Comparison of ENCODE assay signal across 8 mouse cellular contexts in genomic region chr11:20632619-20632965, GRCm38 (mm10).
DNase-seq lines count a peak whose midpoint lies in the region; ATAC-seq and TF ChIP-seq lines count a peak whose summit lies in the region.

No protein-coding gene starts in this region.

- no peaks in the 10 kb centered on the region for H3K9me3 ChIP-seq in intestine, embryonic 14.5 days (ENCODE audit: control insufficient read depth, low read length)
- no peaks in the 10 kb centered on the region for H3K9me3 ChIP-seq in liver, embryonic 15.5 days (replicated peaks)
- no peaks in the 10 kb centered on the region for H3K9me3 ChIP-seq in neural tube, embryonic 13.5 days

- ATAC-seq in intestine, embryonic 14.5 days (replicated peaks; ENCODE audit: low FRiP score, low TSS enrichment, low read depth), result no peak
- peak; percentile 31 for ATAC-seq in liver, embryonic 15.5 days (ENCODE audit: insufficient read depth)
- no peak for ATAC-seq in neural tube, embryonic 13.5 days (ENCODE audit: low read depth)

- H3K27ac ChIP-seq in brown adipose tissue, adult 24 weeks (replicated peaks; ENCODE audit: low read depth, low read length), result 0 out of 2 replicates have a peak overlapping the region, but pooled peaks have one; percentile 92
- peak overlapping the region; percentile 100 for H3K27ac ChIP-seq in gastrocnemius, adult 2 months
- peak overlapping the region; percentile 99 for H3K27ac ChIP-seq in intestine, embryonic 14.5 days (ENCODE audit: low read depth)
- H3K27ac ChIP-seq in liver, embryonic 15.5 days (replicated peaks), result peak overlapping the region; percentile 100
- peak overlapping the region; percentile 96 for H3K27ac ChIP-seq in neural tube, embryonic 13.5 days (replicated peaks)

- intact Hi-C loops in gastrocnemius, adult 2 months (cut with DNase I), result loop anchor here (5.0 to 10.0 kb wide), 3 partner anchors 110 to 520 kb away; partner anchors contain the start of genes Actr2 and Aftph

- WGBS in intestine, embryonic 14.5 days, result 1% methylated on average over 13 of the region's 13 CpGs
- WGBS in liver, embryonic 15.5 days (ENCODE audit: insufficient replicate concordance), result under 1% methylated on average over 13 of the region's 13 CpGs
- WGBS in neural tube, embryonic 13.5 days, result under 1% methylated on average over 13 of the region's 13 CpGs

- peak; percentile 39 for DNase-seq in cerebellum, adult 11-12 months
- no peak for DNase-seq in cerebellum, adult 9-11 months
- DNase-seq in gastrocnemius, adult 2 months, result peak; percentile 68
- DNase-seq in intestine, embryonic 14.5 days (ENCODE audit: low spot score), result peak; percentile 81
- DNase-seq in layer of hippocampus, postnatal 10 days (ENCODE audit: low spot score in 2 of 2), result no peak

- no peaks in the 10 kb centered on the region for H3K36me3 ChIP-seq in intestine, embryonic 14.5 days (ENCODE audit: control insufficient read depth, insufficient read depth, low read length)
- no peaks in the 10 kb centered on the region for H3K36me3 ChIP-seq in liver, embryonic 15.5 days (replicated peaks)
- H3K36me3 ChIP-seq in neural tube, embryonic 13.5 days, result no peaks in the 10 kb centered on the region

- peak overlapping the region; percentile 95 for H3K4me3 ChIP-seq in brown adipose tissue, adult 24 weeks (ENCODE audit: insufficient read depth, low read depth, low read length)
- H3K4me3 ChIP-seq in gastrocnemius, adult 2 months, result peak overlapping the region; percentile 100
- H3K4me3 ChIP-seq in intestine, embryonic 14.5 days (ENCODE audit: low read depth, low read length), result peak overlapping the region; percentile 77
- peak overlapping the region; percentile 99 for H3K4me3 ChIP-seq in liver, embryonic 15.5 days (replicated peaks)
- H3K4me3 ChIP-seq in neural tube, embryonic 13.5 days, result peak overlapping the region; percentile 69

- peaks cover 2% of the 10 kb centered on the region for H3K4me1 ChIP-seq in brown adipose tissue, adult 24 weeks (ENCODE audit: control insufficient read depth, insufficient read depth, insufficient read length, low read length)
- H3K4me1 ChIP-seq in intestine, embryonic 14.5 days (replicated peaks; ENCODE audit: control insufficient read depth, insufficient read depth, low read length), result peaks cover 21% of the 10 kb centered on the region
- peaks cover 65% of the 10 kb centered on the region for H3K4me1 ChIP-seq in liver, embryonic 15.5 days (replicated peaks)
- H3K4me1 ChIP-seq in neural tube, embryonic 13.5 days (replicated peaks), result peaks cover 35% of the 10 kb centered on the region

- H3K27me3 ChIP-seq in intestine, embryonic 14.5 days (replicated peaks; ENCODE audit: control insufficient read depth, insufficient read depth, low read length), result no peaks in the 10 kb centered on the region
- H3K27me3 ChIP-seq in liver, embryonic 15.5 days, result no peaks in the 10 kb centered on the region
- H3K27me3 ChIP-seq in neural tube, embryonic 13.5 days, result no peaks in the 10 kb centered on the region

- peak overlapping the region; percentile 71 for H3K4me2 ChIP-seq in intestine, embryonic 14.5 days (ENCODE audit: low read length)
- peak overlapping the region; percentile 80 for H3K4me2 ChIP-seq in liver, embryonic 15.5 days
- peak overlapping the region; percentile 74 for H3K4me2 ChIP-seq in neural tube, embryonic 13.5 days

- no peak for TF ChIP-seq CTCF in gastrocnemius, adult 2 months (IDR thresholded peaks at IDR 0.05)

- peak overlapping the region; percentile 91 for H3K9ac ChIP-seq in intestine, embryonic 14.5 days (ENCODE audit: low read length)
- peak overlapping the region; percentile 100 for H3K9ac ChIP-seq in liver, embryonic 15.5 days
- H3K9ac ChIP-seq in neural tube, embryonic 13.5 days, result peak overlapping the region; percentile 87

Comparison
In these comparisons a context has a peak if more than half of its experiments do, and no peak if none do; other contexts are left out.
1. DNase-seq: peak in cerebellum, adult 11-12 months (single experiment), gastrocnemius, adult 2 months (single experiment) and intestine, embryonic 14.5 days (single experiment); none in cerebellum, adult 9-11 months (single experiment) and layer of hippocampus, postnatal 10 days (0 of 2).
2. Peak in every context shown above with its lines, with median percentiles within 50 percentile points of each other: H3K27ac ChIP-seq, H3K4me3 ChIP-seq, H3K4me2 ChIP-seq and H3K9ac ChIP-seq.